Mouse (Mus musculus): Measurements from ENCODE around the gene Cand2. TPM values are rescaled to one million over a fixed set of nuclear protein-coding genes. Genes with fewer than 3 reads are reported as not detected.

The Cand2 gene
- polyA plus RNA-seq, 1 experiment = 3.0 TPM

DNA sequence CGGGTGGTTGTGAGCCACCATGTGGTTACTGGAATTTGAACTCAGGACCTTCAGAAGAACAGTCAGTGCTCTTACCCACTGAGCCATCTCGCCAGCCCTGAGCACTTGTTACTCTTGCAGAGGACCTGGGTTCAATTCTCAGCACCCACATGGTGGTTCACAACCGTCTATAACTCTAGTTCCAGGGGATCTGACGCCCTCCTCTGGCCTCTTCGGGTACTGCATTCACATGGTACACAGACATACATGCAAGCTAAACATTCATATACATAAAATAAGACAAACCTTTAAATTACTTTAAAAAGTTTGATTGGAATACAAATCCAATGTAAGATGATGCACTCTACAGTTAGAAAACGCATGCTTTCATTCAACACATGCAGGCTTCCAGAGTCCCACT lies 2.1 kb upstream of the Cand2 start:
- H3K4me1 ChIP-seq (ENCODE audit: control insufficient read depth, insufficient read depth, low read length) = peaks cover 4% of the 10 kb centered on the region
- TF ChIP-seq CTCF (IDR thresholded peaks at IDR 0.05; ENCODE audit: extremely low read depth, insufficient read depth, low read length) = no peak
- TF ChIP-seq POLR2A (IDR thresholded peaks at IDR 0.05; ENCODE audit: extremely low read depth, insufficient read depth, low read length) = no peak
- no peak overlapping the region for H3K27ac ChIP-seq (ENCODE audit: insufficient read depth, low read length)
- no peak overlapping the region for H3K4me3 ChIP-seq (ENCODE audit: insufficient read depth, low read length)

DNA sequence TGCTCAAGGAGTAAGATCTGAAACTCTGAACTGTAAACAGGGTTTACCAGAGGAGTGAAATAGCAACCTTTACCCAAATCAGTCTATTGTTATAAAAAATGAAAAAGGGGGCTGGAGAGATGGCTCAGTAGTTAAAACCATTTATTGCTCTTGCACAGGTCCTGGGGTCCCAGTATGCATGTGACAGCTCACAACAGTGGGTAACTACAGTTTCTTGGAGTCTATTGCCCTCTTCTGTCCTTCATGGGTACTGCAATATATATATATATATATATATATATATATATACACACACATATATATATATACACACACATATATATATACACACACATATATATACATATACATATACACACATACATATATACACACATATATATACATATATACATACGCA lies 1.7 kb upstream of the Cand2 start:
- Histone ChIP-seq H3K4me1 (ENCODE audit: control insufficient read depth, insufficient read depth, low read length) (peaks cover 4% of the 10 kb centered on the region), H3K27ac (ENCODE audit: insufficient read depth, low read length) (no peak overlapping the region), H3K4me3 (ENCODE audit: insufficient read depth, low read length) (no peak overlapping the region)
- no peak for TF ChIP-seq POLR2A (IDR thresholded peaks at IDR 0.05; ENCODE audit: extremely low read depth, insufficient read depth, low read length)
- TF ChIP-seq CTCF (IDR thresholded peaks at IDR 0.05; ENCODE audit: extremely low read depth, insufficient read depth, low read length) = peak; percentile 22; the same call in 1 of the 2 replicates

DNA sequence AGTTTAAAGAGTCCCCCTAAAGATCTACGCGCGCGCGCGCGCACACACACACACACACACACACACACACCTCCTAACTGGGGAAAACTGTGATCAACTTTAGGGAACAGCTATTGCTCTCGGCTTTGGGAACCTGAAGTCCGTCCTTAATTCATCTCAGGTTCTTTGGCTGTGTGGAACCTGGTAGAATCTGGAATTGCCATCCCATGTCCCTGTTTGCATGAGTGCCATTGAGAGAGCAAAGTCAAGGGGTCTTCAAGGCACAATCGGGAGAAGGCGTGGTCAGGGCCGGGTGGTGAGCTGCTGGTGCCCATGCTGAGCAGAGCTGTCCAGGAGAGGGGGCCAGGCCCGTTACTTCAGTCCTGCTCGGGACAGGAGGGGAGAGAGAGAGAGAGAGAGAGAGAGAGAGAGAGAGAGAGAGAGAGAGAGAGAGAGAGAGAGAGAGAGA lies 348 bp upstream of the Cand2 start:
- no peak overlapping the region for H3K27ac ChIP-seq (ENCODE audit: insufficient read depth, low read length)
- H3K4me1 ChIP-seq (ENCODE audit: control insufficient read depth, insufficient read depth, low read length) = peaks cover 4% of the 10 kb centered on the region
- TF ChIP-seq POLR2A (IDR thresholded peaks at IDR 0.05; ENCODE audit: extremely low read depth, insufficient read depth, low read length) = no peak
- no peak for TF ChIP-seq CTCF (IDR thresholded peaks at IDR 0.05; ENCODE audit: extremely low read depth, insufficient read depth, low read length)
- H3K4me3 ChIP-seq (ENCODE audit: insufficient read depth, low read length) = peak overlapping the region; percentile 50

- Histone ChIP-seq H3K27ac (ENCODE audit: insufficient read depth, low read length) (no peak overlapping the region), H3K4me3 (ENCODE audit: insufficient read depth, low read length) (no peak overlapping the region), H3K4me1 (ENCODE audit: control insufficient read depth, insufficient read depth, low read length) (peaks cover 4% of the 10 kb centered on the region)
- TF ChIP-seq POLR2A (IDR thresholded peaks at IDR 0.05; ENCODE audit: extremely low read depth, insufficient read depth, low read length) (no peak), CTCF (IDR thresholded peaks at IDR 0.05; ENCODE audit: extremely low read depth, insufficient read depth, low read length) (no peak)
Observed at GRCm38 (mm10) chr6:115775838-115776237, 1.5 kb downstream of the Cand2 start.

GRCm38 (mm10) chr6:115776363-115776762 lies 2.0 kb downstream of the Cand2 start:
- H3K27ac ChIP-seq (ENCODE audit: insufficient read depth, low read length) = no peak overlapping the region
- peaks cover 4% of the 10 kb centered on the region for H3K4me1 ChIP-seq (ENCODE audit: control insufficient read depth, insufficient read depth, low read length)
- H3K4me3 ChIP-seq (ENCODE audit: insufficient read depth, low read length) = no peak overlapping the region
- TF ChIP-seq POLR2A (IDR thresholded peaks at IDR 0.05; ENCODE audit: extremely low read depth, insufficient read depth, low read length) = no peak
- TF ChIP-seq CTCF (IDR thresholded peaks at IDR 0.05; ENCODE audit: extremely low read depth, insufficient read depth, low read length) = no peak

GRCm38 (mm10) chr6:115782781-115783180 lies 8.4 kb downstream of the Cand2 start:
- H3K4me1 ChIP-seq (ENCODE audit: control insufficient read depth, insufficient read depth, low read length) = no peaks in the 10 kb centered on the region
- no peak overlapping the region for H3K4me3 ChIP-seq (ENCODE audit: insufficient read depth, low read length)
- no peak overlapping the region for H3K27ac ChIP-seq (ENCODE audit: insufficient read depth, low read length)
- TF ChIP-seq CTCF (IDR thresholded peaks at IDR 0.05; ENCODE audit: extremely low read depth, insufficient read depth, low read length) = no peak
- TF ChIP-seq POLR2A (IDR thresholded peaks at IDR 0.05; ENCODE audit: extremely low read depth, insufficient read depth, low read length) = no peak

GRCm38 (mm10) chr6:115791016-115791415 lies 16.7 kb downstream of the Cand2 start:
- Histone ChIP-seq H3K4me3 (ENCODE audit: insufficient read depth, low read length) (no peak overlapping the region), H3K27ac (ENCODE audit: insufficient read depth, low read length) (no peak overlapping the region), H3K4me1 (ENCODE audit: control insufficient read depth, insufficient read depth, low read length) (no peaks in the 10 kb centered on the region)
- TF ChIP-seq POLR2A (IDR thresholded peaks at IDR 0.05; ENCODE audit: extremely low read depth, insufficient read depth, low read length) (no peak), CTCF (IDR thresholded peaks at IDR 0.05; ENCODE audit: extremely low read depth, insufficient read depth, low read length) (no peak)

DNA sequence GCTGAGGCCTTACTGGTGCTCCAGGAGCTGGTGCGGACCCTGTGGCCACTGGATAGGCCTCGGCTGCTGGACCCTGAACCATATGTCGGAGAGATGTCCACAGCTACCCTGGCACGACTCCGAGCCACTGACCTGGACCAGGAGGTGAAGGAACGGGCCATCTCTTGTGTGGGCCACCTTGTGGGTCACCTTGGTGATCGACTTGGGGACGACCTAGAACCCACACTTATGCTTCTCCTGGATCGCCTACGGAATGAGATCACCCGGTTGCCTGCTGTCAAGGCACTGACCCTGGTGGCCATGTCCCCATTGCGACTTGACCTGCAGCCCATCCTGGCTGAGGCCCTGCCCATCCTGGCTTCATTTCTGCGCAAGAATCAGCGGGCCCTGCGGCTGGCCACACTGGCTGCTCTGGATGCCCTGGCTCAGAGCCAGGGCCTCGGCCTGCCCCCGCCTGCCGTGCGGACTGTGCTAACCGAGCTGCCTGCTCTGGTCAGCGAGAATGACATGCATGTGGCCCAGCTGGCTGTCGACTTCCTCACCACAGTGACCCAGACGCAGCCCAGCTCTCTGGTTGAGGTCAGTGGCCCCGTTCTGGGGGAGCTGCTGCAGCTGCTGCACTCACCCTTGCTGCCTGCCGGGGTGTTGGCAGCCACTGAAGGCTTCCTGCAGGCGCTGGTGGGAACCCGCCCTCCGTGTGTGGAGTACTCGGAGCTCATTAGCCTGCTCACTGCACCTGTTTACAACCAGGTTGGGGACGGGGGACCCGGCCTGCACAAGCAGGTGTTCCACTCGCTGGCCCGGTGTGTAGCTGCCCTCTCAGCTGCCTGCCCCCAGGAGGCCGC lies 17.7 kb downstream of the Cand2 start:
- H3K27ac ChIP-seq (ENCODE audit: insufficient read depth, low read length) = no peak overlapping the region
- TF ChIP-seq POLR2A (IDR thresholded peaks at IDR 0.05; ENCODE audit: extremely low read depth, insufficient read depth, low read length) (no peak), CTCF (IDR thresholded peaks at IDR 0.05; ENCODE audit: extremely low read depth, insufficient read depth, low read length) (no peak)

GRCm38 (mm10) chr6:115792691-115793215 lies 18.4 kb downstream of the Cand2 start:
- H3K4me1 ChIP-seq (ENCODE audit: control insufficient read depth, insufficient read depth, low read length) = no peaks in the 10 kb centered on the region
- H3K27ac ChIP-seq (ENCODE audit: insufficient read depth, low read length) = no peak overlapping the region
- H3K4me3 ChIP-seq (ENCODE audit: insufficient read depth, low read length) = no peak overlapping the region
- TF ChIP-seq CTCF (IDR thresholded peaks at IDR 0.05; ENCODE audit: extremely low read depth, insufficient read depth, low read length) = no peak
- no peak for TF ChIP-seq POLR2A (IDR thresholded peaks at IDR 0.05; ENCODE audit: extremely low read depth, insufficient read depth, low read length)

More for the DNA sequence above, 17.7 kb downstream of the Cand2 start:
- Histone ChIP-seq H3K4me1 (ENCODE audit: control insufficient read depth, insufficient read depth, low read length) (no peaks in the 10 kb centered on the region), H3K4me3 (ENCODE audit: insufficient read depth, low read length) (no peak overlapping the region)

GRCm38 (mm10) chr6:115801811-115802210 lies 27.5 kb downstream of the Cand2 start:
- Histone ChIP-seq H3K4me3 (ENCODE audit: insufficient read depth, low read length) (no peak overlapping the region), H3K27ac (ENCODE audit: insufficient read depth, low read length) (no peak overlapping the region), H3K4me1 (ENCODE audit: control insufficient read depth, insufficient read depth, low read length) (peaks cover 3% of the 10 kb centered on the region; the same call in 1 of the 2 replicates)
- TF ChIP-seq CTCF (IDR thresholded peaks at IDR 0.05; ENCODE audit: extremely low read depth, insufficient read depth, low read length) (no peak), POLR2A (IDR thresholded peaks at IDR 0.05; ENCODE audit: extremely low read depth, insufficient read depth, low read length) (no peak)

Measured in cortical plate, adult 2 months (tissue).